Mouse (Mus musculus) embryonic facial prominence, embryonic 12.5 days (tissue): Measurements from ENCODE around the gene 6330409D20Rik. TPM values are rescaled to one million over a fixed set of nuclear protein-coding genes. Genes with fewer than 3 reads are reported as not detected.

Source experiments
- ATAC-seq: fragments of 200-750 bp; cut with Nextera tagmentation; 2 replicates; pipeline ENCODE4 v1.8.0; 2017; ENCODE audit not compliant: insufficient number of reproducible peaks, insufficient read depth, low FRiP score, low TSS enrichment
- H3K27ac ChIP-seq: fragments of 300-500 bp; sonication (generic); 2 replicates; pipeline ENCODE4 v1.5.1; 2016; ENCODE audit warnings: mild to moderate bottlenecking
- H3K27me3 ChIP-seq: fragments of 300-500 bp; sonication (generic); 2 replicates; pipeline ENCODE4 v1.6.1; 2016; ENCODE audit warnings: mild to moderate bottlenecking, moderate library complexity
- H3K36me3 ChIP-seq: fragments of 300-500 bp; sonication (generic); 2 replicates; pipeline ENCODE4 v1.6.1; 2016; ENCODE audit warnings: mild to moderate bottlenecking
- H3K4me1 ChIP-seq: fragments of 300-500 bp; sonication (generic); 2 replicates; pipeline ENCODE4 v1.6.1; 2016
- H3K4me2 ChIP-seq: fragments of 300-500 bp; sonication (generic); replicated peaks from 2 replicates; pipeline ENCODE4 v1.6.1; 2016; ENCODE audit warnings: mild to moderate bottlenecking, moderate library complexity
- H3K4me3 ChIP-seq: fragments of 300-500 bp; sonication (generic); 2 replicates; pipeline ENCODE4 v1.5.1; 2016; ENCODE audit warnings: mild to moderate bottlenecking
- H3K9ac ChIP-seq: fragments of 300-500 bp; sonication (generic); 2 replicates; pipeline ENCODE4 v1.6.1; 2016; ENCODE audit warnings: mild to moderate bottlenecking, moderate library complexity
- H3K9me3 ChIP-seq: fragments of 300-500 bp; sonication (generic); 2 replicates; pipeline ENCODE4 v1.6.1; 2016; ENCODE audit warnings: mild to moderate bottlenecking, moderate library complexity
- WGBS: fragments of 180-500 bp; shearing (Covaris S2); methylation state at CpG from one replicate; pipeline ENCODE4 v1.1.7; 2016; 5-methylcytosine and 5-hydroxymethylcytosine counted together
- polyA plus RNA-seq: library from polyadenylated mRNA; unstranded; fragments of >200 nt; fragmentation: Nextera tagmentation; extraction: Ambion mirVana; gene quantifications from 2 replicates; pipeline ENCODE4 v1.2.1, GENCODE M21; 2016

Gene 6330409D20Rik
- polyA plus RNA-seq, 1 experiment from 2014 or later: 0.43 TPM

DNA sequence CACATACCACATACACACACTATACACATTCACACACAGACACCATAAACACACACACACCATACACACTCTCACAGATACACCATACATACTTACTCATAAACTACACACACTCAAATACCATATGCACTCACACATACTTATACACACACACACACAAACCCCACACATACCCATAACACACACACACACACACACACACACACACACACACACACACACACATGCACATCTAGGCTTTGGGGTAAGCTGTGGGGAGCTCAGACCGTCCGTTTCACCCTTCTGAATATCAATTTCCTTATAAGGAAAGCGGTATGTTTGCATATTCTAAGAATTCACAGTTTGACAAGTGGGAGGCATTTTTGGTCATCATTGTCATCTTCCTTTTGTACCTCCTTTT lies 18.2 kb downstream of the 6330409D20Rik start:
- Histone ChIP-seq H3K9ac (0 out of 2 replicates have a peak overlapping the region, but pooled peaks have one; percentile 1), H3K4me3 (no peak overlapping the region), H3K36me3 (no peaks in the 10 kb centered on the region), H3K27me3 (no peaks in the 10 kb centered on the region; the same call in 1 of the 2 replicates), H3K27ac (no peak overlapping the region; the same call in 1 of the 2 replicates), H3K4me1 (peaks cover 24% of the 10 kb centered on the region), H3K4me2 (no peak overlapping the region; the same call in 1 of the 2 replicates), H3K9me3 (no peaks in the 10 kb centered on the region)
- ATAC-seq: no peak
- 77% methylated on average over 3 of the region's 3 CpGs for WGBS

DNA sequence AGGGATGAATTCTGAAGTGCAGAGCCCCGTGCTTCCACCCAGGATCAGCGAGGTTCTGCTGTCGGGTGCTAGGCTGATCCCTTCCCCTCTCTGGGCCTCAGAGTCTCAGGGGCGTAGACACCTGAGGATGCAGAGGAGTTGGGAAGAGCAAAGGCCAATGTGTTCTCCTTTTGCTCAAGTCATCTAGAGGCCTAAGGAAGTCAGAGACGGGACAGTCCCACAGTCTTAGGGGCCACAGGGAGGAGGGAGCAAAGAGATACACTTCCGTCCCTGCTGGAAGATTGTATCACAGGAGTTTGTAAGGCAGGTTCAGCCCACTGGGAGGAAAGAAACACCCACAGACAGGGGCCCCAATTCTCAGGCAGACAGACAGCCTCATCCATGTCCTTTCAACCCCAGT lies 18.8 kb downstream of the 6330409D20Rik start:
- Histone ChIP-seq H3K9ac (0 out of 2 replicates have a peak overlapping the region, but pooled peaks have one; percentile 1), H3K4me1 (peaks cover 24% of the 10 kb centered on the region), H3K27me3 (no peaks in the 10 kb centered on the region; the same call in 1 of the 2 replicates), H3K36me3 (no peaks in the 10 kb centered on the region), H3K9me3 (no peaks in the 10 kb centered on the region), H3K4me3 (no peak overlapping the region), H3K4me2 (peak overlapping the region; percentile 27), H3K27ac (no peak overlapping the region; the same call in 1 of the 2 replicates)
- WGBS: 54% methylated on average over 6 of the region's 6 CpGs
- ATAC-seq: no peak

DNA sequence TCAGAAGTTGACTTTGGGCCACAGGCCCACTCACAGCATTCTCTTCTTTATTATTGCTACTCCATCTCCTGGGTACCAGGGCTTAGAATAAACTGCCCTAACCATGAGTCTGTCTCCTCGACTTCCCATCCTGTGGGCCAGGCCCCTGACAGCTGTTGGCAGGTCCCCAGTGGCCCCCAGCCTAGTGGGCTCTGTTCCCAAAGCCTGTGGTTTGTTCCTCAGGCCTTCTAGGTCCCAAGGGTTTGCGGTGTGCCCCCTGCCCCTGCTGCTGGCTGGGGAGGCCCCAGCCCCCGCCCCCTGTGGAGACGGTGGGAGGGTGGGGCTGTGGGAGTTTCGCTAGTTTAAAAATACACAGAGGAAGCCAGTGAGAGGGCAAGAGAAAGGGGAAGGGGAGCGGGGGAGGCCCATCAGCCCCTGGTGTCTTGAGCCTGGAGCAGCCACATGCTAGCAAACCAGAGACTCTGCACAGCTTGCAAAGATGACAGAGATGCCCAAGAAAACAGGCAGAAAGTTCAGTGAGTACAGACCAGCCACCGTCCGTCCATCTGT lies 20.1 kb downstream of the 6330409D20Rik start, which contains the start of gene Sh2d3c:
Sh2d3c (plus strand) TSS at position 375 of the 549 bp plus-strand sequence.
- H3K4me1 ChIP-seq: peaks cover 24% of the 10 kb centered on the region
- 0 out of 2 replicates have a peak, but pooled peaks have one; percentile 12 for ATAC-seq
- no peaks in the 10 kb centered on the region for H3K9me3 ChIP-seq
- 40% methylated on average over 8 of the region's 8 CpGs for WGBS
- peak within 1 kb of the TSS; percentile 51 for H3K27ac ChIP-seq
- H3K9ac ChIP-seq: peak within 1 kb of the TSS; percentile 33; the same call in 1 of the 2 replicates
- peak within 1 kb of the TSS; percentile 27 for H3K4me2 ChIP-seq
- H3K4me3 ChIP-seq: no peak within 1 kb of the TSS
- H3K27me3 ChIP-seq: no peaks in the 10 kb centered on the region; the same call in 1 of the 2 replicates
- no peaks in the 10 kb centered on the region for H3K36me3 ChIP-seq

DNA sequence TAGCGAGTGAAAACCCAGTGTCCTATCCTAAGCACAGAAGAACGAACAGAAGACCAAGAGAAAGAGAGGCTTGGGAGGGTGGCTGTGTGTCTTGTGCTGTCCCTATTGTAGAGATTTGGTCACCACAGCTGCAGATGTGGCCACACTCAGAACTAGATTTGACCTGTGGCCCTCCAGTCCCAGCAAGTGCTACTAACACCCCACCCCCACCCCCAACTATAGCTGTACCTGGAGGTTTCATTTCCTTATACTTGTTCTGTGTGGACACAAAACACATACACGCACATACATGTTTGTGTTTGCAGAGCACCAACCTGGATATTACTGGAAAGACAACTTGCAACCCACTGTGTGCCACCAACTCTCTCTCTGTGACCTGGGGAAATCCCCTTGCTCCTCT lies 20.8 kb downstream of the 6330409D20Rik start:
- no peak for ATAC-seq
- WGBS: 92% methylated on average over 3 of the region's 3 CpGs
- no peaks in the 10 kb centered on the region for H3K36me3 ChIP-seq
- no peak overlapping the region for H3K27ac ChIP-seq
- no peak overlapping the region for H3K9ac ChIP-seq
- peaks cover 26% of the 10 kb centered on the region for H3K4me1 ChIP-seq
- H3K4me2 ChIP-seq: no peak overlapping the region
- no peak overlapping the region for H3K4me3 ChIP-seq
- no peaks in the 10 kb centered on the region for H3K9me3 ChIP-seq
- H3K27me3 ChIP-seq: no peaks in the 10 kb centered on the region; the same call in 1 of the 2 replicates

DNA sequence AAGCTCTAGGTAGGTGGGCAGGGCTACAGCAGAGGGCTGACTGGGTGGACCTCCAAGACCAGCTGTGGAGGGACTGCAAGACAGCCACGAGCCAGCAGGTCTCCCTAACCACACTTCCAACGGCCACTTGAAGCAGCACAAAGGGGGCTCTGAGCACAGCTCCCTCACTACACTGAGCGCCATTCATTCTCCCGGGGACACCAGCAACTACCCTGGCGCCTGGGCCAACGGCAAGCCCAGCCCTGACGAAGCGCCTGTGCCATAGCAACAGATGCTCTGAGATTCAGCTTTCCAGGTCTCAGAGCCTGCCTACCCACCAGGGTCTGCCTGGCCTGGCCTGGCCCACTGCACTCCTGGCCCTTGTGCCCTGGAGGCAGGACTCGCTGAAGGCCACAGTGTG lies 22.1 kb downstream of the 6330409D20Rik start:
- no peak overlapping the region for H3K4me3 ChIP-seq
- 40% methylated on average over 9 of the region's 9 CpGs for WGBS
- no peaks in the 10 kb centered on the region for H3K36me3 ChIP-seq
- ATAC-seq: no peak
- peaks cover 38% of the 10 kb centered on the region for H3K4me1 ChIP-seq
- no peak overlapping the region for H3K27ac ChIP-seq
- H3K27me3 ChIP-seq: no peaks in the 10 kb centered on the region; the same call in 1 of the 2 replicates
- no peak overlapping the region for H3K4me2 ChIP-seq
- no peaks in the 10 kb centered on the region for H3K9me3 ChIP-seq
- H3K9ac ChIP-seq: no peak overlapping the region

- Histone ChIP-seq H3K9ac (no peak overlapping the region), H3K27me3 (no peaks in the 10 kb centered on the region), H3K4me1 (peaks cover 27% of the 10 kb centered on the region), H3K9me3 (no peaks in the 10 kb centered on the region), H3K4me2 (no peak overlapping the region), H3K4me3 (no peak overlapping the region), H3K36me3 (peaks cover 12% of the 10 kb centered on the region), H3K27ac (peak overlapping the region; percentile 98)
- 63% methylated on average over 4 of the region's 4 CpGs for WGBS
- ATAC-seq: no peak
Observed at GRCm38 (mm10) chr2:32714987-32715425, 25.8 kb downstream of the 6330409D20Rik start.

DNA sequence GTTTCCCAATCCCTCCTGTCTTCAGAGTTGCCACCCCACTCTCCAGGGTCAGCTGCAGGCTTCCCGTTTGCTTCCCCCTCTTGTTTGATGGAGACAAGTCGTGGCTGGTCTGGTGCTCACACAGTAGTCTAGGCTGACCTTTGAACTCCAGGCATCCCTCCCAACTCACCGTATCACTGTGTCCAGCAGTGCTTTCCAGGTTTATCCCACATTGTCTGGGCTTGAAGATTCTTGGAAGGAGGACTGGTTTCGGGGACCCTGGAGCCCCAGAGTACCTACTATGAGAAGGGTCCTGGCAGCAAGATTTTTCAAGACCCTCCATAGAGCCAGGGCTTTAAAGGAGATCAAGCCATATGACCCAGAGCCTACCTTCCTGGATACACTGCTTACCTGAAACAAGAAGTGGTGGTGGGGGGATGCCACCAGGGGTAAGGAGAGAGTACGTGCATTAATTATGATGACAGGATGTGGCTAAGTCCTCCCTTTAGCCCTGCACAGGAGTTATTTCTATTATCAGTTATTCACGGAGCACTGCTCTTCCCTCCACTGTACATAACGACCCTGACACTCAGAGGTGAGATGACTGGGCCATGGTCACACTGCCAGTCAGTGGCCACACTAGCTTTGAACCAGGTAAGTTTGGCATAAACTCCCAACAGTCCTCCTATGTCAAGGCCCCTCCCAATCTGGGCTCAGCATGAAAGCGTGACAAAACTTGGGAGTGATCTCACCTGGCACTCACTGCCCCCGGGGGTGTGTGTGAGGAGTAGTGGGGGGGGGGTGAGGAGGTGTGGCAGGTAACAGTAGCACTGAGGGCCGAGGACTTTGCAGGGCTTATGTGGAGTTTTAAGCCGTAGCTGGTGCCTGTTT lies 26.5 kb downstream of the 6330409D20Rik start:
- Histone ChIP-seq H3K4me2 (peak overlapping the region; percentile 85; the same call in 1 of the 2 replicates), H3K9ac (peak overlapping the region; percentile 85; the same call in 1 of the 2 replicates), H3K27ac (peak overlapping the region; percentile 98), H3K36me3 (peaks cover 18% of the 10 kb centered on the region), H3K9me3 (no peaks in the 10 kb centered on the region), H3K4me1 (peaks cover 27% of the 10 kb centered on the region), H3K27me3 (no peaks in the 10 kb centered on the region), H3K4me3 (peak overlapping the region; percentile 93; the same call in 1 of the 2 replicates)
- no peak for ATAC-seq
- WGBS: 50% methylated on average over 11 of the region's 11 CpGs

- Histone ChIP-seq H3K9ac (peak within 1 kb of the TSS; percentile 85), H3K27me3 (no peaks in the 10 kb centered on the region), H3K36me3 (peaks cover 30% of the 10 kb centered on the region), H3K4me1 (peaks cover 25% of the 10 kb centered on the region), H3K27ac (peak within 1 kb of the TSS; percentile 98), H3K4me3 (peak within 1 kb of the TSS; percentile 93), H3K9me3 (no peaks in the 10 kb centered on the region), H3K4me2 (peak within 1 kb of the TSS; percentile 85)
- peak; percentile 77 for ATAC-seq
- WGBS: under 1% methylated on average over 63 of the region's 79 CpGs
Observed at GRCm38 (mm10) chr2:32712934-32713817, 27.6 kb downstream of the 6330409D20Rik start, which contains the start of gene Cdk9. Cdk9 (minus strand) TSS chr2:32713076.

GRCm38 (mm10) chr2:32712586-32712933 lies 28.3 kb downstream of the 6330409D20Rik start:
- under 1% methylated on average over 41 of the region's 44 CpGs for WGBS
- peak; percentile 87 for ATAC-seq
- Histone ChIP-seq H3K4me1 (peaks cover 25% of the 10 kb centered on the region), H3K27me3 (no peaks in the 10 kb centered on the region), H3K36me3 (peaks cover 36% of the 10 kb centered on the region), H3K4me3 (peak overlapping the region; percentile 93), H3K9me3 (no peaks in the 10 kb centered on the region), H3K9ac (peak overlapping the region; percentile 85), H3K4me2 (peak overlapping the region; percentile 85), H3K27ac (peak overlapping the region; percentile 98)

- ATAC-seq: peak; percentile 50
- WGBS: under 1% methylated on average over 41 of the region's 41 CpGs
- H3K27me3 ChIP-seq: no peaks in the 10 kb centered on the region
Observed at GRCm38 (mm10) chr2:32712108-32712551, 28.7 kb downstream of the 6330409D20Rik start.

More at GRCm38 (mm10) chr2:32712108-32712551, 28.7 kb downstream of the 6330409D20Rik start:
- Histone ChIP-seq H3K9me3 (no peaks in the 10 kb centered on the region), H3K9ac (peak overlapping the region; percentile 85), H3K4me2 (peak overlapping the region; percentile 85), H3K27ac (peak overlapping the region; percentile 98), H3K4me1 (peaks cover 25% of the 10 kb centered on the region), H3K4me3 (peak overlapping the region; percentile 93), H3K36me3 (peaks cover 39% of the 10 kb centered on the region)
